Mouse (Mus musculus) gastrocnemius, postnatal 36 days (tissue): ENCODE data around the gene Lsm4. TPM values are rescaled to one million over a fixed set of nuclear protein-coding genes. Genes with fewer than 3 reads are reported as not detected.

Source experiments
- DNase-seq, 2 experiments: peaks; one replicate each; pipeline ENCODE4 v3.0.0; 2022
- intact Hi-C: fragments of 180-260 bp; cut with DNase I; formaldehyde crosslinking; loops from one replicate; pipeline ENCODE4 v1.15.1; 2025
- total RNA-seq, 2 experiments: library from RNA; stranded (reverse); gene quantifications; 2 replicates each; pipeline ENCODE4 v1.2.3; 2021

Lsm4 gene
- total RNA-seq, 2 experiments from 2014 or later: 54.9 to 63.3 TPM

- peak in 1 of 2 experiments; percentile 28 for DNase-seq
- intact Hi-C loops: no loop called here
Measured at GRCm38 (mm10) chr8:70718297-70718696, 45.2 kb downstream of the Lsm4 start, which contains the start of gene Gm3336. Gene Gm3336 (plus strand): TSS chr8:70718543.

GRCm38 (mm10) chr8:70719796-70720270 is 46.8 kb downstream of the Lsm4 start:
- peak; percentile 9 to 20 for DNase-seq
- intact Hi-C loops: loop anchor here (1.0 to 2.0 kb wide), 2 partner anchors 32 to 121 kb away; no protein-coding TSS in a partner anchor

- peak; percentile 64 to 78 for DNase-seq
- intact Hi-C loops: loop anchor here (1.0 to 2.0 kb wide), 2 partner anchors 32 to 120 kb away; no protein-coding TSS in a partner anchor
Measured at GRCm38 (mm10) chr8:70720739-70721138, 47.7 kb downstream of the Lsm4 start.

- intact Hi-C loops: loop anchor here (2.0 kb wide), 1 partner anchor 119 kb away; no protein-coding TSS in a partner anchor
Measured at GRCm38 (mm10) chr8:70721601-70722000, 48.6 kb downstream of the Lsm4 start.

GRCm38 (mm10) chr8:70723486-70724210 is 50.6 kb downstream of the Lsm4 start, which contains the start of gene Pde4c:
Gene Pde4c (plus strand): TSS chr8:70723720.
- peak in 1 of 2 experiments; percentile 3 for DNase-seq
- intact Hi-C loops: no loop called here

More at GRCm38 (mm10) chr8:70721601-70722000, 48.6 kb downstream of the Lsm4 start:
- peak in 1 of 2 experiments; percentile 3 for DNase-seq

GRCm38 (mm10) chr8:70724216-70724615 is 51.2 kb downstream of the Lsm4 start:
- DNase-seq: peak in 1 of 2 experiments; percentile 1
- intact Hi-C loops: no loop called here

- intact Hi-C loops: no loop called here
- DNase-seq: peak in 1 of 2 experiments; percentile 4
Measured at GRCm38 (mm10) chr8:70725792-70726447, 52.9 kb downstream of the Lsm4 start.

GRCm38 (mm10) chr8:70726721-70727120 is 53.7 kb downstream of the Lsm4 start:
- intact Hi-C loops: no loop called here

More at GRCm38 (mm10) chr8:70726721-70727120, 53.7 kb downstream of the Lsm4 start:
- peak in 1 of 2 experiments; percentile 1 for DNase-seq

Other genes with a start within 250 kb of the Lsm4 start
- 1 to 10 TPM; 5.3 to 7.5 TPM for gene Crtc1, start 233.7 kb upstream of the Lsm4 start, total RNA-seq
- 1 to 10 TPM; 6.8 to 7.5 TPM for gene Klhl26, start 196.3 kb upstream of the Lsm4 start, total RNA-seq
- not detected for gene Tmem59l, start 185.9 kb upstream of the Lsm4 start, total RNA-seq
- 1 to 10 TPM; 3.4 to 3.8 TPM for gene Crlf1, start 180.1 kb upstream of the Lsm4 start, total RNA-seq
- 100 to 1,000 TPM; 126 to 128 TPM for gene Rex1bd, start 166.5 kb upstream of the Lsm4 start, total RNA-seq
- gene Uba52, start 162.4 kb upstream of the Lsm4 start, total RNA-seq: 100 to 1,000 TPM; 787 to 802 TPM
- gene Fkbp8, start 145.5 kb upstream of the Lsm4 start, total RNA-seq: 100 to 1,000 TPM in 1 of 2 experiments, 10 to 100 TPM in 1; 99.3 to 107 TPM
- gene Kxd1, start 145.3 kb upstream of the Lsm4 start, total RNA-seq: 10 to 100 TPM; 67.7 to 74.7 TPM
- gene Ell, start 133.8 kb upstream of the Lsm4 start, total RNA-seq: 10 to 100 TPM in 1 of 2 experiments, 1 to 10 TPM in 1; 9.6 to 10.5 TPM
- 1 to 10 TPM; 4.1 to 5.1 TPM for gene Isyna1, start 78.9 kb upstream of the Lsm4 start, total RNA-seq
- 10 to 100 TPM; 12.5 to 15.9 TPM for gene Ssbp4, start 64.4 kb upstream of the Lsm4 start, total RNA-seq
- gene Lrrc25, start 57.1 kb upstream of the Lsm4 start, total RNA-seq: under 1 TPM; 0.38 to 0.64 TPM
- under 1 TPM in 1 of 2 experiments, not detected in 1; 0.18 TPM for gene Gdf15, start 40.8 kb upstream of the Lsm4 start, total RNA-seq
- gene Pgpep1, start 12.9 kb upstream of the Lsm4 start, total RNA-seq: 10 to 100 TPM; 11.1 to 15.9 TPM
- gene Jund, start 25.7 kb downstream of the Lsm4 start, total RNA-seq: 10 to 100 TPM; 60.6 to 77.9 TPM
- gene Iqcn, start 30.2 kb downstream of the Lsm4 start, total RNA-seq: under 1 TPM in 1 of 2 experiments, not detected in 1; 0.05 TPM
- gene Gm3336, start 45.3 kb downstream of the Lsm4 start, total RNA-seq: not detected
- 1 to 10 TPM; 1.9 to 2.1 TPM for gene Pde4c, start 50.5 kb downstream of the Lsm4 start, total RNA-seq
- 10 to 100 TPM; 36.8 to 37.3 TPM for gene Rab3a, start 81.4 kb downstream of the Lsm4 start, total RNA-seq
- gene Mpv17l2, start 87.7 kb downstream of the Lsm4 start, total RNA-seq: 10 to 100 TPM; 20.7 to 21.4 TPM
- gene Pik3r2, start 103.5 kb downstream of the Lsm4 start, total RNA-seq: 10 to 100 TPM; 14.3 to 16.1 TPM
- gene Mast3, start 131.8 kb downstream of the Lsm4 start, total RNA-seq: 1 to 10 TPM; 2.9 to 4.1 TPM
- gene Il12rb1, start 135.2 kb downstream of the Lsm4 start, total RNA-seq: under 1 TPM in 1 of 2 experiments, not detected in 1; 0.15 TPM
- gene Arrdc2, start 166.5 kb downstream of the Lsm4 start, total RNA-seq: 10 to 100 TPM; 47.9 to 92.8 TPM
- 10 to 100 TPM; 12.8 to 18.3 TPM for gene Kcnn1, start 190.0 kb downstream of the Lsm4 start, total RNA-seq
- 10 to 100 TPM; 56.2 to 64.3 TPM for gene Ccdc124, start 200.7 kb downstream of the Lsm4 start, total RNA-seq
- under 1 TPM in 1 of 2 experiments, not detected in 1; 0.10 TPM for gene Slc5a5, start 219.5 kb downstream of the Lsm4 start, total RNA-seq
- 100 to 1,000 TPM; 802 to 969 TPM for gene Rpl18a, start 224.2 kb downstream of the Lsm4 start, total RNA-seq
- gene Map1s, start 232.7 kb downstream of the Lsm4 start, total RNA-seq: 10 to 100 TPM in 1 of 2 experiments, 1 to 10 TPM in 1; 9.6 to 15.6 TPM